Mouse (Mus musculus) cerebellum, adult 9-10 months (tissue): Measurements from ENCODE around the gene Oxgr1.

Experiments
- DNase-seq: peaks from one replicate; pipeline ENCODE4 v3.0.0; 2022

Oxgr1 gene

DNA sequence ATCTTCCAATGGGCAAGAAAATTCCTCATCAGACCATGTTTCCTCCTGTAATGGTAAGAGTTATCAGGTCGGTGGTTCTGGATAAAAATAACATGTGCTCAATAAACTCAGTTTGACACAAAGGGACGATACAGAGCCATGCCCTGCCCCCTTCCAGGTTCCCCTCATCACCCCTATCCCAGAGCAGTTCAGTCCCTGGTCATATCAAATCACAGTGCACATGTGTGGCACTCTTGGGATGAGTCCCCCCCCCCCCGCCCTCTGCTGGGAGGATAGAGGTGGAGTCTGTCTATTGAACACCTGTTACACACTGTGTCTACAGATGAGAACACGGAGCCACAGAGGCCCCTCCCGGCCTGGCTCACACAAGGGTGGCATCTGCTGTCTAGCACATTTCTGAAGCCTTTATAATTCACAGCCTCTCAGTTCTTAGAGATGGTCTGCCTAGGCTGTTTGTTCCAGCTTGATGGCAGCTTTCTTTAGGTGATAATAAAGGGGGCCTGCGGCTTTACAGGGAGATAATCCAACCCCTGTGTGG is 61.5 kb downstream of the Oxgr1 start:
- no peak for DNase-seq
